Mouse (Mus musculus) intestine, embryonic 14.5 days (tissue): Measurements from ENCODE around the gene Hoxa3. TPM values are rescaled to one million over a fixed set of nuclear protein-coding genes. Genes with fewer than 3 reads are reported as not detected.
A peak's percentile ranks its signal among the peaks of the same experiment; 100 is the strongest.

ENCODE experiments used
- ATAC-seq: fragments of 200-750 bp; cut with Nextera tagmentation; replicated peaks from 2 replicates; pipeline ENCODE4 v1.8.0; 2017; ENCODE audit warnings: low read depth, moderate number of reproducible peaks, moderate TSS enrichment, moderate library complexity; ENCODE audit not compliant: low FRiP score, low TSS enrichment
- DNase-seq: peaks from one replicate; pipeline ENCODE4 v3.0.0-alpha.2; 2018; ENCODE audit warnings: low spot score
- H3K27ac ChIP-seq: fragments of 300-500 bp; sonication (generic); 2 replicates; pipeline ENCODE4 v1.5.1; 2014; ENCODE audit warnings: low read depth, mild to moderate bottlenecking, control low read depth
- H3K27me3 ChIP-seq: fragments of 300-500 bp; sonication (generic); replicated peaks from 2 replicates; pipeline ENCODE4 v1.6.1; 2014; ENCODE audit warnings: low read length, control low read depth; ENCODE audit not compliant: control insufficient read depth, insufficient read depth
- H3K36me3 ChIP-seq: fragments of 300-500 bp; sonication (generic); 2 replicates; pipeline ENCODE4 v1.6.1; 2014; ENCODE audit warnings: low read length, control low read depth; ENCODE audit not compliant: control insufficient read depth, insufficient read depth
- H3K4me1 ChIP-seq: fragments of 300-500 bp; sonication (generic); replicated peaks from 2 replicates; pipeline ENCODE4 v1.6.1; 2014; ENCODE audit warnings: low read length, control low read depth, mixed read lengths; ENCODE audit not compliant: control insufficient read depth, insufficient read depth
- H3K4me2 ChIP-seq: fragments of 300-500 bp; sonication (generic); 2 replicates; pipeline ENCODE4 v1.6.1; 2014; ENCODE audit warnings: low read length
- H3K4me3 ChIP-seq: fragments of 300-500 bp; sonication (generic); 2 replicates; pipeline ENCODE4 v1.5.1; 2014; ENCODE audit warnings: low read depth, low read length, control low read depth, mixed read lengths
- H3K9ac ChIP-seq: fragments of 300-500 bp; sonication (generic); 2 replicates; pipeline ENCODE4 v1.6.1; 2014; ENCODE audit warnings: mild to moderate bottlenecking, low read length
- H3K9me3 ChIP-seq: fragments of 300-500 bp; sonication (generic); 2 replicates; pipeline ENCODE4 v1.6.1; 2016; ENCODE audit warnings: low read length, control low read depth; ENCODE audit not compliant: control insufficient read depth
- WGBS: fragments of 180-500 bp; shearing (Covaris S2); extraction: QIAGEN DNeasy Blood & Tissue Kit; methylation state at CpG from one replicate; pipeline ENCODE4 v1.1.7; 2014; 5-methylcytosine and 5-hydroxymethylcytosine counted together
- polyA plus RNA-seq: library from polyadenylated mRNA; unstranded; fragments of >200 nt; fragmentation: Nextera tagmentation; extraction: Ambion mirVana; gene quantifications from 2 replicates; pipeline ENCODE4 v1.2.1, GENCODE M21; 2014

The Hoxa3 gene
- polyA plus RNA-seq, 1 experiment from 2014 or later, result 9.7 TPM

DNA sequence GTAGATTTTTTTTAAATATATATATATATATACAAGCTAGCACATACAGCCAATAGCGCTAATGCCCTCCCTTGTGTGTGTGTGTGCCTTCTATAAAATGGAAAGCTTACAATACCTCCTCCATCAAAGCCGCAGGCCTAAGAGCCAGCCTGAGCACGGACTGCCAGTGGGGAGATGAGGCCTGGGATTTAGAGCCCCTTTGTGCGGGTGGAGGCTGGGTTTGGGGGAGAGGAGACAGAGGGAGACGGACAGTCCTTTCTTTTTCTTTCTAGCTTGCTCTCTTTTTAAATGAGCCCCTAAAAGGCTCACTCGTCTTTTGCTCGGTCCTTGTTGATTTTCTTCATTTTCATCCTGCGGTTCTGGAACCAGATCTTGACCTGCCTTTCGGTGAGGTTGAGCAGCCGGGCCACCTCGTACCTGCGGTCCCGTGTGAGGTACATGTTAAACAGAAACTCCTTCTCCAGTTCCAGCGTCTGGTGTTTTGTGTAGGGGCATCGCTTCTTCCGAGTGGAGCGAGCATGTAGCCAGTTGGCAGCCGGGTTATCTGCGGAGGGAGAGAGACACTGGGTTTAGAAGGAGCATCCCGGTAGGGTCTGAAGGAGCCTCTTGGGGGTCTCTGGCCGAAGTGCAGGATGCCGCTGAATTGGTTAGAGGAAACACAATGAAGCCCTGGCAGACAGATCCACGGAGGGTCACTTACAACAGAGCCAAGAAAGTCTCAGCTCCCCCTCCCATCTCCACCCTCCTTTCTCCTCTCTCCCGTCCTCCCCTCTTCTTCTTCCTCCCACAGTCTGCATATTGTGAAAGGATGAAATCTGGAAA, 11.0 kb upstream of the Hoxa3 start:
- H3K27me3 ChIP-seq, result peaks cover 98% of the 10 kb centered on the region
- H3K4me1 ChIP-seq, result peaks cover 8% of the 10 kb centered on the region; the same call in 1 of the 2 replicates
- peak overlapping the region; percentile 57 for H3K9ac ChIP-seq
- no peak for ATAC-seq
- peak overlapping the region; percentile 40; the same call in 1 of the 2 replicates for H3K27ac ChIP-seq
- no peaks in the 10 kb centered on the region for H3K36me3 ChIP-seq
- peak; percentile 74 for DNase-seq
- no peaks in the 10 kb centered on the region for H3K9me3 ChIP-seq
- H3K4me3 ChIP-seq, result peak overlapping the region; percentile 59
- H3K4me2 ChIP-seq, result peak overlapping the region; percentile 96
- 13% methylated on average over 23 of the region's 24 CpGs for WGBS

DNA sequence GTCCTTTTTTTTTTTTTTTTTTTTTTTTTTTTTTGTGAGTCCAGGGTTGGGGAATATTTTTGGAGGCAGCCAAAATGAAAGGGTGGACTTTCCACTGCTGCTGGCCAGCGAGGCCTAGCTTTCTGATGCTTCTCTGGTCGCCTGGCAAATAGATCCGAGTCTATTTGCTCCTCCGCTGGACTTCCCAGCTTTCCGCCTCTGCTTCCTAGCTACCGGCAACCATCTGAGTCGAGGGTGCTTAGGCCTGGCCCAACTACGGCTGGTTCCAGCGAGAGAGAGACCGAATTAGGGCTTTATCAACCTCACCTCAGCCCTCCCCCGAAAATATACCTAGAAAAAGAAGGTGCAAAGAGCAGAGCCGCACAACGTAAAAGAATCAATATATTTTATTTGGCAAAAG, 9.6 kb upstream of the Hoxa3 start:
- no peaks in the 10 kb centered on the region for H3K36me3 ChIP-seq
- no peaks in the 10 kb centered on the region for H3K9me3 ChIP-seq
- H3K4me2 ChIP-seq, result peak overlapping the region; percentile 96
- peaks cover 98% of the 10 kb centered on the region for H3K27me3 ChIP-seq
- DNase-seq (no peak), ATAC-seq (no peak)
- WGBS, result 32% methylated on average over 13 of the region's 13 CpGs
- peak overlapping the region; percentile 84; the same call in 1 of the 2 replicates for H3K27ac ChIP-seq
- H3K9ac ChIP-seq, result peak overlapping the region; percentile 57; the same call in 1 of the 2 replicates
- peaks cover 10% of the 10 kb centered on the region; the same call in 1 of the 2 replicates for H3K4me1 ChIP-seq
- H3K4me3 ChIP-seq, result peak overlapping the region; percentile 59

- peak overlapping the region; percentile 36; the same call in 1 of the 2 replicates for H3K9ac ChIP-seq
- no peaks in the 10 kb centered on the region for H3K36me3 ChIP-seq
- peak overlapping the region; percentile 59 for H3K4me3 ChIP-seq
- peaks cover 96% of the 10 kb centered on the region for H3K27me3 ChIP-seq
- ATAC-seq (0 out of 2 replicates have a peak, but pooled peaks have one; percentile 10), DNase-seq (no peak)
- H3K9me3 ChIP-seq, result no peaks in the 10 kb centered on the region
- peak overlapping the region; percentile 84 for H3K27ac ChIP-seq
- H3K4me1 ChIP-seq, result peaks cover 15% of the 10 kb centered on the region; the same call in 1 of the 2 replicates
- 11% methylated on average over 21 of the region's 21 CpGs for WGBS
- peak overlapping the region; percentile 96 for H3K4me2 ChIP-seq
These were observed 9.0 kb upstream of the Hoxa3 start for GRCm38 (mm10) chr6:52221993-52222685.

GRCm38 (mm10) chr6:52221337-52221992, 8.3 kb upstream of the Hoxa3 start, which contains the start of gene Hoxa7:
Gene Hoxa7, minus strand, starts transcription at chr6:52221854.
- peak within 1 kb of the TSS; percentile 59 for H3K4me3 ChIP-seq
- peak within 1 kb of the TSS; percentile 64 for H3K9ac ChIP-seq
- peak within 1 kb of the TSS; percentile 84 for H3K27ac ChIP-seq
- no peaks in the 10 kb centered on the region for H3K36me3 ChIP-seq
- peak; percentile 45 for ATAC-seq
- H3K4me1 ChIP-seq, result peaks cover 15% of the 10 kb centered on the region; the same call in 1 of the 2 replicates
- peaks cover 95% of the 10 kb centered on the region for H3K27me3 ChIP-seq
- H3K9me3 ChIP-seq, result no peaks in the 10 kb centered on the region
- 2% methylated on average over 46 of the region's 46 CpGs for WGBS
- peak; percentile 98 for DNase-seq
- H3K4me2 ChIP-seq, result peak within 1 kb of the TSS; percentile 96

GRCm38 (mm10) chr6:52220865-52221310, 7.8 kb upstream of the Hoxa3 start:
- Histone ChIP-seq H3K9ac (peak overlapping the region; percentile 64), H3K4me1 (peaks cover 19% of the 10 kb centered on the region; the same call in 1 of the 2 replicates), H3K36me3 (no peaks in the 10 kb centered on the region), H3K27ac (peak overlapping the region; percentile 84; the same call in 1 of the 2 replicates), H3K4me2 (peak overlapping the region; percentile 96), H3K9me3 (no peaks in the 10 kb centered on the region), H3K27me3 (peaks cover 95% of the 10 kb centered on the region), H3K4me3 (peak overlapping the region; percentile 59)
- no peak for DNase-seq
- WGBS, result 16% methylated on average over 12 of the region's 12 CpGs
- ATAC-seq, result no peak

DNA sequence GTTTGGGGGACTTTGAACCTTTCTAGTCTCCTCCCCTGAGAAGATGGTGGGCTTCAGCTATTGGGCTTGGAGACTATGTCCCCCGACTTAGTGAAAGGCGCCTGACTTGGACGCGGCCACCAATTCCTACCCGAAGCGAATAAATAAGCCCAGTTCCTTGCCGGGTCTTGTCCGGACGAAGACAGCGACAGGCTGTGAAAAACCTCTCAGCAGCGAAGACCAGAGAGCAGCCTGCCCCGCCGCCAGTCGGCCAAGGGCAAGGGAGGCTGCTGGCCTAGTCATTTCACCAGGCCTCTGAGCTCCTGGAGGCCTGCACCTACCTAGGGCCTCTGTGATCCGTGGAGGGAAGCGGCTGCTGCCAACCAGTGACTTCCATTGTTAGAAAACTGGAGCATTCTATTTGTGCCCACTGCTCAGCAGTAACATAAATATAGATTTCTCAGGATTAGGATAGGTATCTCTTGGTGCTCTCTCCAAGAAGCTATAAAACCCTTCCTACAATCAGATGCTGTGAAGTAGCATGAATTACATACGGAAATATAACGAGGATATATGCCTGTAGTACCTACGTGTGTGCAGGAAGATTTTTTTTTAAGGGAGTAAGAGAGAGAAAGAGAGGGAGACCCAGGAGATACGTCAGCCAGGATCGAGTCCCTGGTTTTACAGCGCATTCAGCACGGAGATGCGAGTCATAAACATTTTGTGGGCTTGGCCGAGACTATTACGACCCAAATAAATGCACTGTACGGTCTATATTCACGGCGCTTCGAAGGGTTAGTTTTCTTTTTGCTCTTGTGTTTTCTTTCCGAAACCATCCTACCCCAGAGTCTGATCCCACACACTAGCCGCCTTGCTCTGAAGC, 7.1 kb upstream of the Hoxa3 start:
- WGBS, result 37% methylated on average over 32 of the region's 32 CpGs
- no peaks in the 10 kb centered on the region for H3K9me3 ChIP-seq
- DNase-seq (peak; percentile 85), ATAC-seq (no peak)
- no peaks in the 10 kb centered on the region for H3K36me3 ChIP-seq
- peaks cover 23% of the 10 kb centered on the region; the same call in 1 of the 2 replicates for H3K4me1 ChIP-seq
- peak overlapping the region; percentile 96 for H3K4me2 ChIP-seq
- peak overlapping the region; percentile 84; the same call in 1 of the 2 replicates for H3K27ac ChIP-seq
- H3K9ac ChIP-seq, result peak overlapping the region; percentile 64; the same call in 1 of the 2 replicates
- peak overlapping the region; percentile 59 for H3K4me3 ChIP-seq
- peaks cover 95% of the 10 kb centered on the region for H3K27me3 ChIP-seq

- H3K9me3 ChIP-seq, result no peaks in the 10 kb centered on the region
- H3K27me3 ChIP-seq, result peaks cover 95% of the 10 kb centered on the region
- ATAC-seq, result no peak
- no peak overlapping the region for H3K9ac ChIP-seq
- 54% methylated on average over 9 of the region's 9 CpGs for WGBS
- H3K4me1 ChIP-seq, result peaks cover 23% of the 10 kb centered on the region; the same call in 1 of the 2 replicates
- peak overlapping the region; percentile 96 for H3K4me2 ChIP-seq
- no peak overlapping the region for H3K4me3 ChIP-seq
- H3K36me3 ChIP-seq, result no peaks in the 10 kb centered on the region
- no peak overlapping the region for H3K27ac ChIP-seq
- no peak for DNase-seq
These were observed 6.3 kb upstream of the Hoxa3 start for GRCm38 (mm10) chr6:52219234-52219942.
